Comparison of ENCODE assay signal across 20 mouse cellular contexts in the genomic region with DNA sequence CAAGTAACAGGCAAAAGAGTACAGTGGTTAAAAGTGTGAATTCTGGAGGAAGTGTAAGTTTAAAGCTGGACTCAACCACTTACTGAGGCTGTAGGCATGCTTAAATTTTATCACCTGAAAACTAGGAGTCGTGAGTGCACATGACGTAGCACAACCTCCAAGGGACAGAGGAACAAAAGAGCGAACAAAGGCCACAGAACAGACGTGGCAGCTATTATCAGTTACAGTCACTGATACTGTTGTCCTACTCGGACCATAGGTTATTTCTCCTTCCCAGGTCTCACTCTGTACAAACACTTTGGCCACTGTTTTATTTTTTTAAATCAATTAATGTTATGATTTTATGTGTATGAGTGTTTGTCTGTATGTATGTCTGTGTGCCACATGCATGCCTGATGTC.
"Had no signal": no experiment of that assay in that cellular context is flagged by ENCODE, and none has a peak within 500 bp of the region (broad histone marks: within the 10 kb centered on the region; RNA-seq: fewer than 3 reads in every experiment).

No protein-coding gene starts in this region.

- H3K4me1 ChIP-seq: heart, embryonic 10.5 days; heart, embryonic 12.5 days; hindbrain, embryonic 13.5 days; hindbrain, embryonic 15.5 days; limb, embryonic 12.5 days; liver, embryonic 12.5 days had no signal

- H3K9me3 ChIP-seq: heart, embryonic 10.5 days; heart, embryonic 12.5 days; hindbrain, embryonic 13.5 days; hindbrain, embryonic 15.5 days; limb, embryonic 12.5 days; liver, embryonic 12.5 days had no signal

- H3K27me3 ChIP-seq: heart, embryonic 12.5 days; hindbrain, embryonic 13.5 days; hindbrain, embryonic 15.5 days; limb, embryonic 12.5 days; liver, embryonic 12.5 days had no signal

- DNase-seq: gastrocnemius, postnatal 14 days; gastrocnemius, postnatal 36 days; heart, adult 18-20 months; heart, postnatal 10 days; kidney, adult 18-20 months; kidney, adult 8-10 months; kidney, postnatal 10 days; kidney, postnatal 36 days; layer of hippocampus, adult 9-11 months; layer of hippocampus, postnatal 36 days; left cerebral cortex, postnatal 4 days; liver had no signal

- H3K4me3 ChIP-seq: heart, embryonic 10.5 days; heart, embryonic 12.5 days; hindbrain, embryonic 13.5 days; hindbrain, embryonic 15.5 days; limb, embryonic 12.5 days; liver, embryonic 12.5 days had no signal

- H3K9ac ChIP-seq: heart, embryonic 12.5 days; hindbrain, embryonic 13.5 days; hindbrain, embryonic 15.5 days; limb, embryonic 12.5 days; liver, embryonic 12.5 days; liver, embryonic 14.5 days had no signal

- H3K27ac ChIP-seq: heart, embryonic 10.5 days; hindbrain, embryonic 13.5 days; hindbrain, embryonic 15.5 days; hindbrain, postnatal 0 days; limb, embryonic 12.5 days; liver, embryonic 12.5 days; liver, embryonic 14.5 days had no signal

- H3K36me3 ChIP-seq: heart, embryonic 10.5 days; heart, embryonic 12.5 days; hindbrain, embryonic 13.5 days; hindbrain, embryonic 15.5 days; limb, embryonic 12.5 days; liver, embryonic 12.5 days had no signal

- H3K4me2 ChIP-seq: heart, embryonic 12.5 days; hindbrain, embryonic 13.5 days; hindbrain, embryonic 15.5 days; limb, embryonic 12.5 days; liver, embryonic 12.5 days had no signal

- ATAC-seq: hindbrain, postnatal 0 days; liver, embryonic 12.5 days had no signal
